Mouse (Mus musculus): ENCODE data around the gene Arhgap5. TPM values are rescaled to one million over a fixed set of nuclear protein-coding genes. Genes with fewer than 3 reads are reported as not detected.
"Not testable (repeated sequence)": the region's sequence is repeated elsewhere in the genome, so short reads cannot be mapped to it uniquely, and the experiment has no call there.

Gene Arhgap5
- polyA plus RNA-seq, 1 experiment from 2014 or later: 26.3 TPM

GRCm38 (mm10) chr12:52573371-52573770 is 69.6 kb downstream of the Arhgap5 start:
- Histone ChIP-seq H3K9me3 (ENCODE audit: control insufficient read depth, low read length) (no peaks in the 10 kb centered on the region), H3K27me3 (replicated peaks; ENCODE audit: control insufficient read depth, insufficient read depth, low read length) (no peaks in the 10 kb centered on the region), H3K9ac (ENCODE audit: low read depth, low read length) (no peak overlapping the region), H3K4me2 (ENCODE audit: low read depth, low read length) (no peak overlapping the region), H3K4me3 (ENCODE audit: low read length) (no peak overlapping the region), H3K36me3 (ENCODE audit: control insufficient read depth, insufficient read depth, low read length) (no peaks in the 10 kb centered on the region), H3K27ac (ENCODE audit: low read length) (no peak overlapping the region), H3K4me1 (ENCODE audit: control insufficient read depth, insufficient read depth, low read length) (no peaks in the 10 kb centered on the region)
- ATAC-seq: no peak
- WGBS: 69% methylated on average over 2 of the region's 2 CpGs

- H3K4me1 ChIP-seq (ENCODE audit: control insufficient read depth, insufficient read depth, low read length); H3K27me3 ChIP-seq (replicated peaks; ENCODE audit: control insufficient read depth, insufficient read depth, low read length); H3K4me3 ChIP-seq (ENCODE audit: low read length); H3K9me3 ChIP-seq (ENCODE audit: control insufficient read depth, low read length); H3K4me2 ChIP-seq (ENCODE audit: low read depth, low read length); H3K36me3 ChIP-seq (ENCODE audit: control insufficient read depth, insufficient read depth, low read length); H3K9ac ChIP-seq (ENCODE audit: low read depth, low read length); H3K27ac ChIP-seq (ENCODE audit: low read length); ATAC-seq: not testable (repeated sequence)
- WGBS: 81% methylated on average over 2 of the region's 2 CpGs
Measured at GRCm38 (mm10) chr12:52586466-52586865, 82.7 kb downstream of the Arhgap5 start.

GRCm38 (mm10) chr12:52587473-52588010 is 83.8 kb downstream of the Arhgap5 start:
- Histone ChIP-seq H3K4me3 (ENCODE audit: low read length) (no peak overlapping the region), H3K4me2 (ENCODE audit: low read depth, low read length) (no peak overlapping the region), H3K27ac (ENCODE audit: low read length) (no peak overlapping the region), H3K9ac (ENCODE audit: low read depth, low read length) (no peak overlapping the region), H3K27me3 (replicated peaks; ENCODE audit: control insufficient read depth, insufficient read depth, low read length) (no peaks in the 10 kb centered on the region), H3K36me3 (ENCODE audit: control insufficient read depth, insufficient read depth, low read length) (no peaks in the 10 kb centered on the region), H3K9me3 (ENCODE audit: control insufficient read depth, low read length) (no peaks in the 10 kb centered on the region), H3K4me1 (ENCODE audit: control insufficient read depth, insufficient read depth, low read length) (no peaks in the 10 kb centered on the region)
- ATAC-seq: peak; percentile 73
- WGBS: 61% methylated on average over 2 of the region's 2 CpGs

GRCm38 (mm10) chr12:52595389-52596185 is 91.8 kb downstream of the Arhgap5 start:
- peak; percentile 95 for ATAC-seq
- WGBS: 63% methylated on average over 7 of the region's 7 CpGs
- peak overlapping the region; percentile 48 for H3K27ac ChIP-seq (ENCODE audit: low read length)

GRCm38 (mm10) chr12:52602471-52602870 is 98.7 kb downstream of the Arhgap5 start:
- 16% methylated on average over 2 of the region's 2 CpGs for WGBS
- peak; percentile 53 for ATAC-seq
- H3K9me3 ChIP-seq (ENCODE audit: control insufficient read depth, low read length): no peaks in the 10 kb centered on the region
- H3K4me3 ChIP-seq (ENCODE audit: low read length): peak overlapping the region; percentile 70
- H3K4me1 ChIP-seq (ENCODE audit: control insufficient read depth, insufficient read depth, low read length): 0 out of 2 replicates have a peak, but pooled peaks cover 3% of the 10 kb centered on the region
- no peaks in the 10 kb centered on the region for H3K27me3 ChIP-seq (replicated peaks; ENCODE audit: control insufficient read depth, insufficient read depth, low read length)
- H3K4me2 ChIP-seq (ENCODE audit: low read depth, low read length): peak overlapping the region; percentile 63
- peak overlapping the region; percentile 94 for H3K27ac ChIP-seq (ENCODE audit: low read length)
- H3K9ac ChIP-seq (ENCODE audit: low read depth, low read length): peak overlapping the region; percentile 77
- no peaks in the 10 kb centered on the region for H3K36me3 ChIP-seq (ENCODE audit: control insufficient read depth, insufficient read depth, low read length)

More at GRCm38 (mm10) chr12:52595389-52596185, 91.8 kb downstream of the Arhgap5 start:
- Histone ChIP-seq H3K9me3 (ENCODE audit: control insufficient read depth, low read length) (no peaks in the 10 kb centered on the region), H3K4me3 (ENCODE audit: low read length) (no peak overlapping the region), H3K36me3 (ENCODE audit: control insufficient read depth, insufficient read depth, low read length) (no peaks in the 10 kb centered on the region), H3K27me3 (replicated peaks; ENCODE audit: control insufficient read depth, insufficient read depth, low read length) (no peaks in the 10 kb centered on the region), H3K4me1 (ENCODE audit: control insufficient read depth, insufficient read depth, low read length) (no peaks in the 10 kb centered on the region), H3K4me2 (ENCODE audit: low read depth, low read length) (no peak overlapping the region), H3K9ac (ENCODE audit: low read depth, low read length) (no peak overlapping the region)

- H3K4me1 ChIP-seq (ENCODE audit: control insufficient read depth, insufficient read depth, low read length): 0 out of 2 replicates have a peak, but pooled peaks cover 3% of the 10 kb centered on the region
- ATAC-seq: peak; percentile 87
Measured at GRCm38 (mm10) chr12:52602883-52603694, 99.3 kb downstream of the Arhgap5 start.

GRCm38 (mm10) chr12:52603695-52604255 is 100.0 kb downstream of the Arhgap5 start:
- 0 out of 2 replicates have a peak, but pooled peaks cover 3% of the 10 kb centered on the region for H3K4me1 ChIP-seq (ENCODE audit: control insufficient read depth, insufficient read depth, low read length)
- H3K9ac ChIP-seq (ENCODE audit: low read depth, low read length): peak overlapping the region; percentile 77
- H3K9me3 ChIP-seq (ENCODE audit: control insufficient read depth, low read length): no peaks in the 10 kb centered on the region
- peak overlapping the region; percentile 94 for H3K27ac ChIP-seq (ENCODE audit: low read length)
- no peaks in the 10 kb centered on the region for H3K36me3 ChIP-seq (ENCODE audit: control insufficient read depth, insufficient read depth, low read length)
- peak overlapping the region; percentile 63 for H3K4me2 ChIP-seq (ENCODE audit: low read depth, low read length)
- H3K4me3 ChIP-seq (ENCODE audit: low read length): peak overlapping the region; percentile 70
- WGBS: under 1% methylated on average over 21 of the region's 21 CpGs
- no peaks in the 10 kb centered on the region for H3K27me3 ChIP-seq (replicated peaks; ENCODE audit: control insufficient read depth, insufficient read depth, low read length)
- ATAC-seq: peak; percentile 74

More at GRCm38 (mm10) chr12:52602883-52603694, 99.3 kb downstream of the Arhgap5 start:
- Histone ChIP-seq H3K9me3 (ENCODE audit: control insufficient read depth, low read length) (no peaks in the 10 kb centered on the region), H3K9ac (ENCODE audit: low read depth, low read length) (peak overlapping the region; percentile 77), H3K4me2 (ENCODE audit: low read depth, low read length) (peak overlapping the region; percentile 63), H3K27ac (ENCODE audit: low read length) (peak overlapping the region; percentile 94), H3K36me3 (ENCODE audit: control insufficient read depth, insufficient read depth, low read length) (no peaks in the 10 kb centered on the region), H3K27me3 (replicated peaks; ENCODE audit: control insufficient read depth, insufficient read depth, low read length) (no peaks in the 10 kb centered on the region), H3K4me3 (ENCODE audit: low read length) (peak overlapping the region; percentile 70)
- WGBS: under 1% methylated on average over 35 of the region's 35 CpGs

- Histone ChIP-seq H3K9me3 (ENCODE audit: control insufficient read depth, low read length) (no peaks in the 10 kb centered on the region), H3K4me2 (ENCODE audit: low read depth, low read length) (peak overlapping the region; percentile 50), H3K27ac (ENCODE audit: low read length) (peak overlapping the region; percentile 94), H3K9ac (ENCODE audit: low read depth, low read length) (peak overlapping the region; percentile 77), H3K4me1 (ENCODE audit: control insufficient read depth, insufficient read depth, low read length) (0 out of 2 replicates have a peak, but pooled peaks cover 3% of the 10 kb centered on the region), H3K27me3 (replicated peaks; ENCODE audit: control insufficient read depth, insufficient read depth, low read length) (no peaks in the 10 kb centered on the region), H3K36me3 (ENCODE audit: control insufficient read depth, insufficient read depth, low read length) (no peaks in the 10 kb centered on the region), H3K4me3 (ENCODE audit: low read length) (peak overlapping the region; percentile 70)
- WGBS: under 1% methylated on average over 33 of the region's 33 CpGs
- ATAC-seq: peak; percentile 77
Measured at GRCm38 (mm10) chr12:52604256-52604991, 100.7 kb downstream of the Arhgap5 start.

Data from intestine, embryonic 16.5 days (tissue).